Mouse (Mus musculus) kidney, embryonic 15.5 days (tissue): Measurements from ENCODE around the gene March1. TPM values are rescaled to one million over a fixed set of nuclear protein-coding genes. Genes with fewer than 3 reads are reported as not detected.

Experiments
- ATAC-seq: fragments of 200-750 bp; cut with Nextera tagmentation; replicated peaks from 2 replicates; pipeline ENCODE4 v1.8.0; 2017; ENCODE audit warnings: moderate TSS enrichment; ENCODE audit not compliant: low FRiP score
- H3K27ac ChIP-seq: fragments of 300-500 bp; sonication (generic); 2 replicates; pipeline ENCODE4 v1.5.1; 2015; ENCODE audit warnings: mild to moderate bottlenecking, inconsistent platforms
- H3K27me3 ChIP-seq: fragments of 300-500 bp; sonication (generic); 2 replicates; pipeline ENCODE4 v1.6.1; 2015; ENCODE audit warnings: inconsistent platforms
- H3K36me3 ChIP-seq: fragments of 300-500 bp; sonication (generic); 2 replicates; pipeline ENCODE4 v1.6.1; 2015; ENCODE audit warnings: inconsistent platforms
- H3K4me1 ChIP-seq: fragments of 300-500 bp; sonication (generic); 2 replicates; pipeline ENCODE4 v1.6.1; 2015; ENCODE audit warnings: inconsistent platforms
- H3K4me2 ChIP-seq: fragments of 300-500 bp; sonication (generic); 2 replicates; pipeline ENCODE4 v1.6.1; 2015; ENCODE audit warnings: moderate library complexity, mild to moderate bottlenecking, inconsistent platforms
- H3K4me3 ChIP-seq: fragments of 300-500 bp; sonication (generic); replicated peaks from 2 replicates; pipeline ENCODE4 v1.5.1; 2015; ENCODE audit warnings: mild to moderate bottlenecking, inconsistent platforms
- H3K9ac ChIP-seq: fragments of 300-500 bp; sonication (generic); 2 replicates; pipeline ENCODE4 v1.6.1; 2015; ENCODE audit warnings: mild to moderate bottlenecking, inconsistent platforms
- H3K9me3 ChIP-seq: fragments of 300-500 bp; sonication (generic); replicated peaks from 2 replicates; pipeline ENCODE4 v1.6.1; 2016; ENCODE audit warnings: inconsistent platforms
- WGBS: fragments of 180-500 bp; shearing (Covaris S2); methylation state at CpG from one replicate; pipeline ENCODE4 v1.1.7; 2015; ENCODE audit warnings: mixed read lengths; 5-methylcytosine and 5-hydroxymethylcytosine counted together
- polyA plus RNA-seq: library from polyadenylated mRNA; unstranded; fragments of >200 nt; fragmentation: Nextera tagmentation; extraction: Ambion mirVana; gene quantifications from 2 replicates; pipeline ENCODE4 v1.2.1, GENCODE M21; 2015

The March1 gene
- polyA plus RNA-seq, 1 experiment from 2014 or later = 0.49 TPM

DNA sequence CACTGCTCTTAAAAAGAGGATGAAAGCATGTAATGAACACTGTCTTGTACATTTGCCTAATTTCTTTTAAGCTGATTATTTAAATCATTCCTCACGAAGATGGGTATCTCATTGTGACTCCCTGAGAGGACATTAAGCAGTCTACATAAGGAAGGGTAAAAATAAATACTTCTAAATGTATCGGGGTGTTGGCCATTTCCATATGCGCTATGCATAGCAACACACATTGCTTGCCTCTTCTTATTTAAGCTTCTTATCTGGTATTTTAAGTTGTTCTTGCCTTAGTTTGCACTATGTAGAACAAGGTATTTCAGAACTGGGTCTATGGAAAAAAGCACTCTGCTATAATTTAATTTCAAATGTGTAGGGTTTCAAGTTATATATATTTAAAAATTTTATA lies 416.7 kb downstream of the March1 start:
- H3K4me1 ChIP-seq = no peaks in the 10 kb centered on the region
- H3K9me3 ChIP-seq = no peaks in the 10 kb centered on the region
- no peak for ATAC-seq
- H3K4me3 ChIP-seq = no peak overlapping the region
- no peak overlapping the region for H3K9ac ChIP-seq
- H3K36me3 ChIP-seq = no peaks in the 10 kb centered on the region
- H3K27ac ChIP-seq = no peak overlapping the region
- WGBS = 90% methylated on average over 3 of the region's 3 CpGs
- no peaks in the 10 kb centered on the region for H3K27me3 ChIP-seq
- no peak overlapping the region for H3K4me2 ChIP-seq

DNA sequence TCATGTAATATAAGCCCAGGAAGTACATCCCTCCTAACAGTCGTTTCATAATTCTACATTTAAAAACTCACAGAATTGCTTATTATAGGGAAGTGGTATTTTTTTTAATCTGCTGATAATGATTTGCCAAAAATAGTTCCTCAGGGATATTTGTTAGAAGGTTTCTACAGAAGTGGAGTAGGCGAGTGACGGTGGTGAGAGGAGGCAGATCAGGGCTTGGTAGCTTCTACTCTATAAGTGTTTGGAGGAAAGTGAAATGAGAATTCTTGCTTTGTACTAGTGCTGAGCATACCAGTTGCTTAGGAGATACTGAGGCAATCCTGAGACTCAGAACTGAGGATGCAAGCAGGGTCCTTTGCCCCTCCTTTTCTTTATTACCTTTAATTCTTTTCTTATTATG lies 476.5 kb downstream of the March1 start:
- H3K27ac ChIP-seq = no peak overlapping the region
- no peaks in the 10 kb centered on the region for H3K4me1 ChIP-seq
- no peak overlapping the region for H3K4me2 ChIP-seq
- no peak overlapping the region for H3K9ac ChIP-seq
- H3K4me3 ChIP-seq = no peak overlapping the region
- ATAC-seq = no peak
- H3K36me3 ChIP-seq = no peaks in the 10 kb centered on the region
- WGBS = 89% methylated on average over 3 of the region's 3 CpGs
- no peaks in the 10 kb centered on the region for H3K27me3 ChIP-seq
- no peaks in the 10 kb centered on the region for H3K9me3 ChIP-seq

DNA sequence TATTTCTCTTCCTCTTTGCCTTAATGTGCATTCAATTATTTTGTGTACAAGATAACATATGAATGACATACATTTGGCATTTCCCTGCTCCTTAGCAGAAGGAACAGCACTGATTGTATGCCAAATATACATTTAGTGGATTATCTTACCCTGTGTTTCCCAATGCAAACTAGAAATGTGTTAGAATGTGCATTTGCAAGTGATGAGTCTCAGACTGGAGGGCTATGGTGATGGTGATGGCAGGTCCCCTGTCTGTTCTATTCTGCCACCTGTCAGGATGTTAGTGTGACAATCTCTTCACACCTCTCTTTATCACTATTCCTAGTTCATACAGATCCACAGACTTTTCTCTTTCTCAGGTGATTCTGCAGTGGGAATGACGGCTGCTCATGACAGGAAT lies 480.4 kb downstream of the March1 start:
- no peak overlapping the region for H3K9ac ChIP-seq
- no peak for ATAC-seq
- H3K4me2 ChIP-seq = no peak overlapping the region
- H3K27ac ChIP-seq = no peak overlapping the region
- H3K9me3 ChIP-seq = no peaks in the 10 kb centered on the region
- WGBS = 79% methylated on average over 1 of the region's 1 CpGs
- H3K4me1 ChIP-seq = no peaks in the 10 kb centered on the region
- no peak overlapping the region for H3K4me3 ChIP-seq
- no peaks in the 10 kb centered on the region for H3K27me3 ChIP-seq
- H3K36me3 ChIP-seq = no peaks in the 10 kb centered on the region

DNA sequence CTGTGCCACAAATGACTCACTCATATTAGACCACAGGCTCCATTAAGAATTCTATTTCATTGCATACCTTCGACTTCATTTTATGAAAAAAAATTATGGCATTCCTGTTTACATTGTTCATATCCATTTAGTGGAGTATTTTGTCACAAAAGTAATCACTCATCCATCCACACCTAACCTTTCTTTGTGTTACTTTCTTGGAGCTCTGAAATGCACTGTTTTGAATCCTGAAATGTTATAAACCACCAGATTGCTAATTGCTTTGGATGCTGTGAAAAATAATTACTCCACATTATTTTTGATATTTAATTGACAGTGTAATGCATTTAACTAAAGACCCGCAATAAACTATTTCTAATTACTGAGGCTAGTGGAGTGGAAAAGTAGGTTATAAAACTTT lies 501.6 kb downstream of the March1 start:
- H3K36me3 ChIP-seq = no peaks in the 10 kb centered on the region
- no peak overlapping the region for H3K4me2 ChIP-seq
- 70% methylated on average over 2 of the region's 2 CpGs for WGBS
- H3K9me3 ChIP-seq = no peaks in the 10 kb centered on the region
- ATAC-seq = no peak
- no peak overlapping the region for H3K9ac ChIP-seq
- H3K4me1 ChIP-seq = no peaks in the 10 kb centered on the region
- no peaks in the 10 kb centered on the region for H3K27me3 ChIP-seq
- no peak overlapping the region for H3K27ac ChIP-seq
- no peak overlapping the region for H3K4me3 ChIP-seq

DNA sequence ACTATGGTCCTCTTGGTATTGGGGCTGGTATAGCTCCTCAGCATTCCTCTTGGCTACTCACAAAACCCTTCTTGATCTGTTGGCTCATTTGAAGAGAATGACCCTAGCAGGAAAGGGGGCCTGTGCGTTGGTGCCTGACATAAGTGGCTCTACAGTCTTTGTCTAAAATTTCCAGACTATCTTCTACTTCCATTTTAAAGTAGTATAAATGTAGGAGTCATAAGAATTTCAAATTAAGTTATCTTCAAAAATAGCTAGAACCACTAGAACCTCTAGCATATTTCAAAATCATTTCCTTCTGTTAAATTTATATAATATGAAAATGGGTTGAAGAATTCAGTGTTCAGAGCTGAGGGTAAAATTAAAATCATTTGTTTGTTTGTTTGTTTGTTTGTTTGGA lies 541.9 kb downstream of the March1 start:
- WGBS = 88% methylated on average over 1 of the region's 1 CpGs
- Histone ChIP-seq H3K9ac (no peak overlapping the region), H3K27ac (no peak overlapping the region), H3K9me3 (no peaks in the 10 kb centered on the region), H3K36me3 (no peaks in the 10 kb centered on the region), H3K4me1 (no peaks in the 10 kb centered on the region), H3K4me2 (no peak overlapping the region), H3K4me3 (no peak overlapping the region), H3K27me3 (no peaks in the 10 kb centered on the region)
- ATAC-seq = no peak

GRCm38 (mm10) chr8:66166835-66167234 lies 549.1 kb downstream of the March1 start:
- H3K4me3 ChIP-seq = no peak overlapping the region
- no peaks in the 10 kb centered on the region for H3K9me3 ChIP-seq
- no peaks in the 10 kb centered on the region for H3K27me3 ChIP-seq
- H3K4me2 ChIP-seq = no peak overlapping the region
- H3K36me3 ChIP-seq = no peaks in the 10 kb centered on the region
- ATAC-seq = no peak
- no peak overlapping the region for H3K27ac ChIP-seq
- no peak overlapping the region for H3K9ac ChIP-seq
- no peaks in the 10 kb centered on the region for H3K4me1 ChIP-seq
- 76% methylated on average over 1 of the region's 1 CpGs for WGBS

- Histone ChIP-seq H3K4me1 (no peaks in the 10 kb centered on the region), H3K27me3 (no peaks in the 10 kb centered on the region), H3K36me3 (no peaks in the 10 kb centered on the region), H3K9ac (no peak overlapping the region), H3K27ac (no peak overlapping the region), H3K4me3 (no peak overlapping the region), H3K4me2 (no peak overlapping the region), H3K9me3 (no peaks in the 10 kb centered on the region)
- WGBS = 84% methylated on average over 2 of the region's 2 CpGs
- no peak for ATAC-seq
Observed at GRCm38 (mm10) chr8:66167405-66168173, 549.9 kb downstream of the March1 start.

GRCm38 (mm10) chr8:66179336-66179735 lies 561.6 kb downstream of the March1 start:
- ATAC-seq = no peak
- Histone ChIP-seq H3K4me2 (no peak overlapping the region), H3K4me1 (no peaks in the 10 kb centered on the region), H3K27me3 (no peaks in the 10 kb centered on the region), H3K4me3 (no peak overlapping the region), H3K36me3 (no peaks in the 10 kb centered on the region), H3K9me3 (no peaks in the 10 kb centered on the region), H3K9ac (no peak overlapping the region), H3K27ac (no peak overlapping the region)
- WGBS = 100% methylated on average over 1 of the region's 1 CpGs

DNA sequence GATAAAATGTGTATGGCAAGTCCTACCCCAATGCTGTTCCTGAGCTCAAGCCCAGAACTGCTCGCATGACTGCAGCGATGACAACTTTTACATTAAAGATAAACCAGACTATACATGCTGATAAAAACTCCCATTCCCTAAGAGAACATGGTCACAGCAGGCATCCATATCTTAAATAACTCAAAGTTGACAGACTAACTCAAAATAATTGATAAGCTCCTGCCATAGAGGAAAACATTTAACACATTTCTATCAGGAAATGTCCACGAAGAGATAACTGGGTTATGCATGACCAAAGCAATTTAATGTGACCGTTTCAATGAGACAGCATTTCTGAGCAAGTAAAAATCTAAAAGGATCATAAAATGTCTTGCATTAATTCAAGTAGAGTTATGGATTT lies 563.6 kb downstream of the March1 start:
- no peak overlapping the region for H3K4me2 ChIP-seq
- ATAC-seq = no peak
- H3K27ac ChIP-seq = no peak overlapping the region
- WGBS = 81% methylated on average over 4 of the region's 4 CpGs
- no peaks in the 10 kb centered on the region for H3K27me3 ChIP-seq
- no peak overlapping the region for H3K4me3 ChIP-seq
- H3K4me1 ChIP-seq = no peaks in the 10 kb centered on the region
- H3K9me3 ChIP-seq = no peaks in the 10 kb centered on the region
- no peak overlapping the region for H3K9ac ChIP-seq
- no peaks in the 10 kb centered on the region for H3K36me3 ChIP-seq

- H3K36me3 ChIP-seq = no peaks in the 10 kb centered on the region
- no peak for ATAC-seq
- no peak overlapping the region for H3K27ac ChIP-seq
- no peak overlapping the region for H3K9ac ChIP-seq
- no peak overlapping the region for H3K4me2 ChIP-seq
- H3K4me1 ChIP-seq = no peaks in the 10 kb centered on the region
- H3K27me3 ChIP-seq = no peaks in the 10 kb centered on the region
- H3K9me3 ChIP-seq = no peaks in the 10 kb centered on the region
- 41% methylated on average over 3 of the region's 3 CpGs for WGBS
- H3K4me3 ChIP-seq = no peak overlapping the region
Observed at GRCm38 (mm10) chr8:66182257-66182656, 564.6 kb downstream of the March1 start.

DNA sequence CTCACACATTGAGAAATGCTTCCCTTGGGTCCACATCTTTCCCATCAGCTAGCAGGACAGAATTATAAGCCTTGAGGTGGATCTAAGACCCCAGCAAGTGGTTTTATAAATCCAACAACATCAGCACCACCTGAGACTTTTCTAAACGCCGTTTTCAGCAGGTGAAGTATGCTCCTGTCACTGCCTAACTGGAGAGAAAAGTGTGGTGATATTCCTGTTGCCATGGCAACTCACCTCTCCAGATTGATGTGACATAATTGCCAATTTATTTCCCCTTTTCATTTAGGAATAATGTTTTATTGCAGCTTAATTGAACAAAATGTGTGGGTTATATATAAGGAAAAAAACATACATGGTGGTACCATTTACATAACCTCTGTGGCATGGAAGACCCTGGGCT lies 565.8 kb downstream of the March1 start:
- H3K4me3 ChIP-seq = no peak overlapping the region
- H3K36me3 ChIP-seq = no peaks in the 10 kb centered on the region
- no peaks in the 10 kb centered on the region for H3K4me1 ChIP-seq
- H3K9me3 ChIP-seq = no peaks in the 10 kb centered on the region
- ATAC-seq = no peak
- H3K4me2 ChIP-seq = no peak overlapping the region
- H3K27ac ChIP-seq = no peak overlapping the region
- no peak overlapping the region for H3K9ac ChIP-seq
- H3K27me3 ChIP-seq = no peaks in the 10 kb centered on the region
- WGBS = 67% methylated on average over 2 of the region's 2 CpGs

DNA sequence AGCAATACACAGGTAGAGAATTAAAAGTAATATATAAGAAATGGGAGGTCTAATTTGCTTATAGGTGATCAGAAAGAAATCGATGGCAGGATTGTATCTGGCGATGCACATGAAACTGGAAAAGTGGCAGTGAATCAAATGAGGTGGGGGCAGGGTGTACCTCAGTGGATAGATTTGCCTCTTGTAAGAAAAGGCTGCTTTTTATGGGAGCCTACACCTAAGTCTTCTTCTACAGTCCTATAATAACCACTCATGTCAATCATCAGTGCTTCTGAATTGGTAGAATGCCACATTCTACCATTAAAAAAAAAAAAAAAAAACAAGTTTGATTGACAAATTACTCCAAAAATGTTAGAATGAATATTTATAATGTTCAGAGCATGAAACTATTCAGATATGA lies 567.5 kb downstream of the March1 start:
- Histone ChIP-seq H3K4me2 (no peak overlapping the region), H3K4me1 (no peaks in the 10 kb centered on the region), H3K9me3 (no peaks in the 10 kb centered on the region), H3K27me3 (no peaks in the 10 kb centered on the region), H3K27ac (no peak overlapping the region), H3K4me3 (no peak overlapping the region), H3K36me3 (no peaks in the 10 kb centered on the region), H3K9ac (no peak overlapping the region)
- ATAC-seq = no peak
- WGBS = 87% methylated on average over 2 of the region's 2 CpGs

DNA sequence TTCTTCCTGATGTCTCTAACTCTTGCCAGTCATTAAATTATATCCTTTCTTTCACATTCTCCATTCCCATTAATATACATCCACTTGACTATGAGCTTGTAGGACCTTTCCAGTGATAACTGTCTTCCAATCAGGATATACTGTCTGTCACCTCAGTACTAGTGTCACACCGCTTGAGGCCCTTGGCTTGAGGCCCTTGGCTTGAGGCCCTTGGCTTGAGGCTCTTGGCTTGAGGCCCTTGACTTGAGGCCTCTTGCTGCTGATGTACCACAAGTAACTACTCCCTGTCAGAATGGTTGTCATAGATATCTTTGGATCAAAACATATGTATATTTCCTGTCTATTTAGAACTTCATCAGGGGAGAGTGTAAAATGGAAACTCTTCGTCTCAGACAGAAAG lies 576.7 kb downstream of the March1 start:
- WGBS = 85% methylated on average over 2 of the region's 2 CpGs
- Histone ChIP-seq H3K9me3 (no peaks in the 10 kb centered on the region), H3K27ac (no peak overlapping the region), H3K4me1 (no peaks in the 10 kb centered on the region), H3K27me3 (no peaks in the 10 kb centered on the region), H3K36me3 (no peaks in the 10 kb centered on the region), H3K4me3 (no peak overlapping the region), H3K9ac (no peak overlapping the region), H3K4me2 (no peak overlapping the region)
- ATAC-seq = no peak
